Mouse (Mus musculus) olfactory bulb, adult 2 months (tissue): Measurements from ENCODE around the gene Otud7a.

ENCODE experiments used
- CTCF ChIP-seq: fragments of 200-500 bp; IDR thresholded peaks from 2 replicates; pipeline ENCODE4 v1.5.1; 2012; ENCODE audit warnings: low read depth, mild to moderate bottlenecking, low read length, moderate library complexity; ENCODE audit not compliant: insufficient read depth
- POLR2A ChIP-seq: fragments of 200-500 bp; IDR thresholded peaks from 2 replicates; pipeline ENCODE4 v1.6.1; 2012; ENCODE audit warnings: mild to moderate bottlenecking, low read depth, low read length, moderate library complexity; ENCODE audit not compliant: insufficient read depth

DNA sequence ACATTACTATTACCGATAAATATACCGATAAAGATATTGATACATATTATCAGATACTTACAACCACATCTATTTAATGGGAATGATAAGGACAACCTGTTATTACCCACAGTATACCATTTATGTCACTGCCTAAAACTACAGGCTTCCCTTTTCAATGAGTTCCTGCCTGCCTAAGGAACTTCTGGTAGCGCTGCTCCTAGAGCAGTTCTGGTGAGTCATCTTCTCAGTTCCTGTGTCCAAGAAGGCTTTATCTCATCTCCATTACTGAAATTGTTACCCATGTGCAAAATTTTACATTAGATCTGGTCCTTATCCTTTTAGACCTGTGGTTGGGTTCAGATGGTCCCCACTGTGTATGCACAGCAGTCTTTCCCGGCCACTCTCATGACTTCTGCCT lies 95.7 kb downstream of the Otud7a start:
- no peak for TF ChIP-seq CTCF
- no peak for TF ChIP-seq POLR2A
